Mouse (Mus musculus) naive thymus-derived CD4-positive, alpha-beta T cell, adult 2 months (primary cell): ENCODE measurements around the gene Rbck1.

Experiments
- DNase-seq: peaks from one replicate; pipeline ENCODE4 v3.0.0-alpha.2; 2011; ENCODE audit warnings: low read depth

The Rbck1 gene

DNA sequence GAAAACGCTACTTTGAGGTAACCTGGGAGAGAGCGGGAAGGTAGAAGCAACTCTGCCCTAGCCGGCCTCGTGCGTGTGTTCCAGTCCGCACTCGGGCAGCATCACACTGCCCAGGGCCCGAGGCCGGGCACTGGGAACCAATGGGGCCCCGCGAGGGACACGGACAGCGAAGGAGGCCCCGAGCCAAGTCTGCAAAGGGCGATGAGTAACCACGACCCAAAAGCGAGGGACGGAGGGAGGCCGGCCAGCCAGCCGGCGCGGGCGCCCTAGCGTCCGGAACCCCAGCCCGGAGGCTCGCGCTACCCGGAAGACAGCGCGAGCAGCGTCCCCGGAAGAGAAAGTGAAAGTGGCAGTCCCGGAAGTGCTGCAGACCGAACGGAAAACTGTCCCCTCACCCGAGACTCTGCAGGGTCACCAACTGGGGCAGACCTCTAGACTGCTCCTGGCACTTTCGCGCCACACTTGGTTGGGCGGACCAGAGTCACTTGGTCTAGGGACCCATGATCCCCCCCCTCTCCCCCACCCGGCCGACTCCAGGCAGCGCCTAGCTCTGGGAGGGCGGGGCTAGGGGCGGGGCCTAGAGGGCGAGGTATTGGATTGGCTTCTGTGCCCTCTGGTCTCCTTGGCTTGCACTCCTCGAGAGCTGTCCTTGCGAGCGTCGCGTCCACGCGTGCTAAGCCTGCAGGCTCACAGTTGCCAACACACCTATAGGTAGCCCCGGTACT, at the start of gene Rbck1:
Gene Rbck1, minus strand, starts transcription at position 553 of the 725 bp plus-strand sequence.
- peak; percentile 95 for DNase-seq

GRCm38 (mm10) chr2:152376345-152376741, 43.9 kb upstream of the Rbck1 start, which contains the start of gene Nrsn2:
Nrsn2 (minus strand) TSS chr2:152376638.
- no peak for DNase-seq

GRCm38 (mm10) chr2:152375652-152376344, 43.3 kb upstream of the Rbck1 start:
- no peak for DNase-seq

GRCm38 (mm10) chr2:152373547-152373946, 41.1 kb upstream of the Rbck1 start:
- no peak for DNase-seq

GRCm38 (mm10) chr2:152372661-152373060, 40.2 kb upstream of the Rbck1 start:
- no peak for DNase-seq

- peak; percentile 46 for DNase-seq
Measured at GRCm38 (mm10) chr2:152372104-152372503, 39.7 kb upstream of the Rbck1 start.

GRCm38 (mm10) chr2:152368532-152369140, 36.2 kb upstream of the Rbck1 start:
- DNase-seq, result peak; percentile 87

DNA sequence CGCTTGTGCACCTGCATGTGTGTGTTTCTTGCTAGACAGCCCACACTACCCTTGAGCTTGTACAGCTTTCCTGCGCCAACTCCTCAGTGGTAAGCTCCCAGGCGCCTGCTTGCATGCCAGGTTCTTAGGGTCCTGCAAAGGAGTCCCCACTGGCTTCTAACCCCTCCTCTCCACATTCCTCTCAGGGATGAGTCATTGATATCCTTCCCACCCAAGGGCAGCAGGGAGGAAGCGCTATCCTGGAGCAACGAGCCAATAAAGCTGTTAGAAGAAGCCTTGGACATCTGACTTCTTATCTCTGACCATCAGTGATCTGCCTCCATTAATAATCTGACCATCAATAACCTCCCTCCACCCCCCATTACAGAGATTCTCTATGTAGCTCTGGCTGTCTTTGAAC, 35.5 kb upstream of the Rbck1 start:
- no peak for DNase-seq

DNA sequence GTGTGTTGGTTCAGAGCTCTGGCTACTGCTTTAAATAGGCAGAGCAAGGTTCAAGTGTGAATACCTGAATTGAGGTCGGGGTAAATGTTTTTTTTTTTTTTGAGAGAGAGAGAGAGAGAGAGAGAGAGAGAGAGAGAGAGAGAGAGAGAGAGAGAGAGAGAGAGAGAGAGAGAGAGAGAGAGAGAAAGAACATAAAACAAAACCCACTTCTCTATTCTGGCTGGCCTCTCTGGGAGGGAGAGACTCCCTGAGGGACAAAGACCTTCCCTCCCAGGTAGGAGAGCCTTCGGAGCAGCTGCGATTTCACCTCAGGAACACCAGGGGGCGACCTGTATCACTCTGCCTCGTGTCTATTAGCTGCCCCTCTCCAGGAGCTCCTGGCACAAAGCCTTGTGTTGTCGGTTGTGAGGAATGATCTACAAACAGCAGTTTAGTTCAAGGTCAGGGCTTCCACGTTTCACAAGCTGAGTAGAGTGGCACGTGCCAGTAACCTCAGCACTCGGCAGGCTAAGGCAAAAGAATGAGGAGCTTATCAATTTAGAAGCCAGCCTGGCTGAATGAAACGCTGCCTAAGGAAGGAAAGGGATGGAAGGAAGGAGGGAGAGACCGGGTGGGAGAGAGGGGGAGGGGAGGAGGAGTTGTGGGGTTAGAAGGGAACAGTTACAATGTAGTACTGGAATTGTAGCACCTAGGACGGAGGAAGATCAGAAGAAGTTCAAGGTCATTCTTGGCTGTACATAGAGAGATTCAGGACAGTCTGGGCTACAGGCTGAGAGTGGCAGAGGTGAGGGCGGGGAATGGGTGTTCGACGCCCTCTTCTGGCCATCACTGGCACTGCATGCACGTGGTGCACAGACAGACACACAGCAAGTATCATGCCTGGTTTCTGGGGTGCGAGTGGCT, 31.0 kb upstream of the Rbck1 start:
- DNase-seq, result peak; percentile 84

GRCm38 (mm10) chr2:152361193-152361592, 28.7 kb upstream of the Rbck1 start:
- peak; percentile 13 for DNase-seq

DNA sequence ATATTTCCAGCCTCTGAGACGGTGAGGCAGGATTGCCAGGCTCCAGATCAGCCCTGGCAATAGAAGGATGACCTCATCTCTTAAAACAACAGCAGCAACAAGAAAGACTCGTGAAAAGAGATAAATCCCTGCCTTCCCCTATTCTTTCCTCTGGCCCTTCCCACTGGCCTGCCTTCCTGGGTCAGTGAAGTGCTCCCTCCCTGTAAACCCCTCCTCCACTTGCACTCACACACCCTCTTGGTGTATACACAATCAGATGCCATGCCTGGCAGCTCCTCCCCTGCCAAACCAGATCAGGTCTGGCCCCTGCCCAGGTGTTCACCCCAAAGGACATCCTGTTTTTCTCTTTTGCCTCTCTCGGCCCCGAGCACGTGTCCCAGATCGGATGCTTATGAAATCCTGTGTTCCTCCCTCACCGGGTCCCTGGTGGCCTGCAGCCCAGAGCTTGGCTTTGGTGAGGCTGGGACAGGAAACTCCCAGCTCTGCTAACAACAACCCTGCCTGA, 27.9 kb upstream of the Rbck1 start:
- peak; percentile 66 for DNase-seq

DNA sequence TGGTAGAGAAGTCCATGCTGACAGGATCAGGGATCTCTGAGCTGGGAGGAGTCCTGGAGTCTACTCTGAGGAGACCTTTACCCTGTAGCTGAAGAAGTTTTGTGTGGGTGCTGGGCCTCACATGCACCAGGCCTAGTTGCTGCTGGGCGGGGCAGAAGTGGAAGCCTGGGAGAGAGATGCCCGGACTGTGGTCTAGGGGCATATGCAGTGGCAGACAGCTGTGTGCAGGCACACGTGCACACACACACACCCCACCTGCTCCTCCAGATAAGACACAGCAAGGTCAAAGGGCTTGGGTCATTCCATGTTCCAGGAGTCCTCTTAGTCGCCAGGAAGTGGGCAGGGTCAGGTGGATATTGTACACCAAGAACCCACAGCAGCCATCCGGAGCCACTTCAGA, 27.2 kb upstream of the Rbck1 start:
- DNase-seq, result peak; percentile 51

GRCm38 (mm10) chr2:152358977-152359376, 26.5 kb upstream of the Rbck1 start:
- DNase-seq, result peak; percentile 58

DNA sequence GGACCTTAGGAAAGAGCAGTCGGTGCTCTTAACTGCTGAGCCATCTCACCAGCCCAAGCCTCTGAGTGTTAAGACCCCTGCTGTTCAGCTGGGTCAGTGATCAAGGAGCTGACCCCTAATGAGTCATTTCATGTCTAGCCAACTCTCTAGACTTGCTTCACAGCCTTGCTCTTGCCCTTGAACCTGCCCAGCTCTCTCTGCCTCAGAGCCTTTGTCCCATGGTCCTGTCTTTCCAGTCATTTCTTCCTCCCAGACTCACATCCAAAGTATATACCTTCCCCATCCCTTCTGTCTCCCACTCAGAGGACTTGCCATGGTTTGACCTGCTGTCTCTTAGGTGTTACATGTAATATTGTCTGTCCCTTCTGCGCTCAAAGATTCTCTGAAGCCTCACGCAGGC, 24.8 kb upstream of the Rbck1 start:
- DNase-seq, result no peak

DNA sequence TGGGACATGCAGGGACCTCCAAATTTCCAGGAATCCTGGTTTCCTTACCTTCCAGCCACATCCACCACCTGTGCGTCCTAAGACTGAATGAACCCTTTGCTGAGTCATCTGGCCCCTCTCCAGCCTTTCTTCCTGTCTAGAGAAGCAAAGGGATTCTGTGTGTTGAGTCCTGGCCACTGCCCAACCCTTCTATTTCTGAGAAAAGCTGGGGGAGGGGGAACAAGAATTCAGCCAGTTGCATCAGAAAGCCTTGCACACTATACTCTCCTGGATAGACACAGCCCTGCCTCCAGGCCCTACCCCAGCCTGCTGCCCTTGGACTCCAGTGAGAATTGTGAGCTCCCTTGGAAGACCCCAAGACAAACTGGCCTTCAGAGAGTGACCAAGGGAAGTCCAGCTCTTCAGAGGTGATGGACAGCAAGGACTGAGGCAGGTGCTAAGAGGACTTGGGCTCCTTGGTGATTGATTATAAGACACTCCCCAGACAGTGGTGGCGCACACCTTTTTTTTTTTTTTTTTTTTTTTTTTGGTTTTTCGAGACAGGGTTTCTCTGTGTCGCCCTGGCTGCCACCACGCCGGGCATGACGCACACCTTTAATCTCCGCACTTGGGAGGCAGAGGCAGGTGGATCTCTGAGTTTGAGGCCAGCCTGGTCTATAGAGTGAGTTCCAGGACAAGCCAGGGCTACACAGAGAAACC, 17.5 kb upstream of the Rbck1 start:
- DNase-seq, result no peak

GRCm38 (mm10) chr2:152349205-152349604, 16.8 kb upstream of the Rbck1 start:
- DNase-seq, result no peak

GRCm38 (mm10) chr2:152347722-152348121, 15.3 kb upstream of the Rbck1 start:
- no peak for DNase-seq

- no peak for DNase-seq
Measured at GRCm38 (mm10) chr2:152346776-152347465, 14.5 kb upstream of the Rbck1 start.

DNA sequence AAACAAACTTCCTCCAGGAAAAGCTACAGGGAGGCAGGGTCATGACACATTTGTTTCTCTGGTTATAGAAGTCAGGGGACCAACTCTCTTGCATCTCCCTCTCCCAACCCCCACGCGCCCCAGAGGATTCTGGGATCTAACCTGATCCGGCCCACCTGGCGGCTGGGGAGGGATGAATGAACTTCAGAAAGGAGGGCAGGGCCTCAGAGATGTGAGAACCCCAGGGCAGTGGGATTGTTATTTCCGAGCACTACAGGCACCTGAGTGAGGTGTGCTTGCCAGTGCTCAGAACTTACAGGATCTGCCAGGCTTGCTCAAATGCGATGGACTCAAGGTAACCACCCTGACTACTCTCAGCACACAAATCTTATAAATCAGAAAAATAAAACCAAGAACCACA, 12.9 kb upstream of the Rbck1 start:
- no peak for DNase-seq

DNA sequence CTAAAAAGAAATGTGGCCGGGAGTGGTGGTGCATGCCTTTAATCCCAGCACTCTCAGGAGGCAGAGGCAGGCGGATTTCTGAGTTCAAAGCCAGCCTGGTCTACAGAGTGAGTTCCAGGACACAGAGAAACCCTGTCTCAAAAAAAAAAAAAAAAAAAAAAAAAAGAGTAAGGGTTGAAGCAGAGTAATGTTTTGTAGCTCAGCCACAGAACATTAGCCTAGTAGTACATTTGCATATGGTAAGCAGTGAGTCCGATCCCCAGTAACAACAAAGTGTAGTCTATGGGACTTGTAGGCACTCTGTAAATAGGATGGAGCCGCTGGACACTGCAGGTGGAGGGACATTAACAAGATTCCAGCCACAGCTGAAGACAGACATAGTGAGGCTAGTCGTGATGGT, 12.5 kb upstream of the Rbck1 start:
- peak; percentile 16 for DNase-seq

DNA sequence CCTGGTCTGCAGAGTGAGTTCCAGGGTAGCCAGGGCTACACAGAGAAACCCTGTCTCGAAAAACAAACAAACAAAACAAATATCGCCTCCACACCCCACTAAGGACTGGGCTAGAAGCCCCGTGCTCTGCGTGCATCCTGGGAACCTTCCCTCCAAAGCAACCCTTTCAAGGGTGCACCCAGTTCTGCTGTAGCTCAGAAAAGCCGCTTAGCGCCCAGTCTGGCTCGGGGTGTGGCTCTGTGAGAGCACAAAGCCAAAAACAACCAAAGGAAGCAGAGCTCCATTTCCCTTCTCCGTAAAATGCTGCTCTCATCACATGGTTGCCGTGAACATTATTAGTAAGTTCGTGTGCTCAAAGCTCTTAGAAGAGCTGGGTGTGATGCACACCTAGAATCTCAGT, 11.9 kb upstream of the Rbck1 start:
- peak; percentile 66 for DNase-seq
